Mouse (Mus musculus) layer of hippocampus, postnatal 25 days (tissue): ENCODE results near the gene Snrpg. TPM values are rescaled to one million over a fixed set of nuclear protein-coding genes. Genes with fewer than 3 reads are reported as not detected.
"Not testable (repeated sequence)": the region's sequence is repeated elsewhere in the genome, so short reads cannot be mapped to it uniquely, and the experiment has no call there.

ENCODE experiments used
- DNase-seq, 2 experiments: peaks; one replicate each; pipeline ENCODE4 v3.0.0; 2022; ENCODE audit warnings: mixed read lengths in 2 of 2, low spot score in 1 of 2; ENCODE audit errors: extremely low spot score in 1 of 2
- total RNA-seq, 2 experiments: library from RNA; stranded (reverse); gene quantifications; 2 replicates each; pipeline ENCODE4 v1.2.3; 2021

Snrpg gene
- total RNA-seq, 2 experiments from 2014 or later, result 77.8 to 78.4 TPM

DNA sequence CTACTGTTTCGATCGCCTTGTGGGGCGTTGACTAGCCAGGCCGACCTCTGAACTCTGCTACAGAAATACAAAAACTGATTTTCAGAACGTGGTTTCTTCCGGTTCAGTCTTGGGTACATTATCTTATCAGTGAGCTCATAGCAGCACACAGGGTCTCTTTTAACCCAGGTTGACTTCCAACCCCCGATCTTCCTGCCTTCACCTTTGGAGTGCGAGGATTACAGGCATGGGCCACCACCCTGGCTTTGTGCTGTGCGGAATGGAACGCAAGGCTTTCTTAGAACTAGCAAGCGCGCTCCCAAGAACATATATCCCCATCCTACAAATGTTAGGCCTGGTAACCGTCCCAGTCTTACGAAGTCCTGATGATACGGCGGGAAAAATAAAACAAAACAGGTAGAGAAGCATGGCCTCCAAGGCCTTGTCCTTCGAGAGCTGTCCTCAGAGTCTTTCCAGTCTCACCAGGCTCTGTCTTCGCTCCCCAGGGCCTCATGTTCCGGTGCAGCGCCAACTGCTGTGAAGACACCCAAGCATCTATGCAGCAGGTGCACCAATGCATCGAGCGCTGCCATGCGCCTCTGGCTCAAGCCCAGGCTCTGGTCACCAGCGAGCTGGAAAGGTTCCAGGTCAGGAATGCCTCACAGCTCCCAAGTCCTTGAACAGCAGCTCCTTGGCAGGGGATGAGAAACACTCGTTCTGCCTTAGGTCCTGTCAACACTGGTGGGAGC is 4.8 kb upstream of the Snrpg start:
- peak in 1 of 2 experiments; percentile 30 for DNase-seq

DNA sequence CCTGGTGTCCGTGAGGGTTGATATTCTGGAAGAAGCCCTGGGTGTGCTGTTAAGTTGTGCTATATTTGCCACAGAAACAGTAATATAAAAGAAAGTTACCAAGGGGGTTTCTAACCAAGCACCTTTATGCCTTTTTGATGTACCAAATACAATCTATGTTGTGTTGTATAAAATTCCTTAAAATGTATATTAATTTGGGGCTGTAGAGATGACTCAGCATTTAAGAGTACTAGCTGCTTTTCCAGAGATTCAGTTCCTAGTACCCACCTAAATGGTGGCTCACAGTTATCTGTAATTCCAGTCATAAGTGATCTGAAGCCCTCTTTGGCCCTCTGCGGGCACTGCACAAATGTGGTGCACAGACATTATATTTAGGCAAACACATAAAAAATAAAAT is 4.3 kb upstream of the Snrpg start:
- DNase-seq, result no peak

DNA sequence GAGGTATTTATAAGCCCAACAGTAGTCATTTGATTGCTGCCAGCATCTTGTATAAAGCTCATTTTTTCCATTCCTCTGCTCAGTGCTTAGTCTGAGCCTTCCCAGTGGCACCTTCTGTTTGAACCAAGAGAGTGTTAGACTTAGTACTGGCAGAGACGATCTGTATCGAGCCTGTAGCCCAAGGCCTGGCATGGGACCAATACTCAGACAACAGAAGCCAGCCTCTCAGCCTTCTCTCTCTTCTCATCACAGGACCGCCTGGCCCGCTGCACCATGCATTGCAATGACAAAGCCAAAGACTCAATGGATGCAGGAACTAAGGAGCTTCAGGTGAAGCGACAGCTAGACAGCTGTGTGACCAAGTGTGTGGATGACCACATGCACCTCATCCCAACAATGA is 2.6 kb upstream of the Snrpg start:
- DNase-seq, result no peak

DNA sequence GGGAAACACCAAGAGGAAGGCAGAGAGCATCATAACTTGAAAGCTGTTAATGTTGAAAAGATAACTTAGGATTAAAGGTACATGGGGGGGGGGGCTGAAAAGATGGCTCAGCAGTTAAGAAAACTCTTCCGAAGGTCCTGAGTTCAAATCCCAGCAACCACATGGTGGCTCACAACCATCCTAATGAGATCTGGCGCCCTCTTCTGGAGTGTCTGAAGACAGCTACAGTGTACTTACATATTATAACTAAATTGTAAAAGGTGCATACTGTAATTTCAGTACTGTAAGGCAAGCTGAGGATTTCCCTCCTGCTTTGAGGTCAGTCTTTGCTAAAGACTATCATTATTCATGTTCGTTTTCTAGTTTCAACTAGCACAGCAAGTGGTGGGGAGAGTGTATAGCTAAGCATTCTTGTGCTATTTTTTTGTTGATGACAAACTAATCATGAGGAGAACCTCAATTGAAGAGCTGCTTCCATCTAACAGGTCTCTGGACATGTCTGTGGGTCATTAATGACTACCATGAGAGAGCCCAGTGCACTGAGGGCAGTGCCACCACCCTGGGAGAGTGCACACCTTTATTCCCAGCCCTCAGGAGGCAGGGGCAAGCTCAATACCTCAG is 901 bp upstream of the Snrpg start:
- DNase-seq, result no peak

DNA sequence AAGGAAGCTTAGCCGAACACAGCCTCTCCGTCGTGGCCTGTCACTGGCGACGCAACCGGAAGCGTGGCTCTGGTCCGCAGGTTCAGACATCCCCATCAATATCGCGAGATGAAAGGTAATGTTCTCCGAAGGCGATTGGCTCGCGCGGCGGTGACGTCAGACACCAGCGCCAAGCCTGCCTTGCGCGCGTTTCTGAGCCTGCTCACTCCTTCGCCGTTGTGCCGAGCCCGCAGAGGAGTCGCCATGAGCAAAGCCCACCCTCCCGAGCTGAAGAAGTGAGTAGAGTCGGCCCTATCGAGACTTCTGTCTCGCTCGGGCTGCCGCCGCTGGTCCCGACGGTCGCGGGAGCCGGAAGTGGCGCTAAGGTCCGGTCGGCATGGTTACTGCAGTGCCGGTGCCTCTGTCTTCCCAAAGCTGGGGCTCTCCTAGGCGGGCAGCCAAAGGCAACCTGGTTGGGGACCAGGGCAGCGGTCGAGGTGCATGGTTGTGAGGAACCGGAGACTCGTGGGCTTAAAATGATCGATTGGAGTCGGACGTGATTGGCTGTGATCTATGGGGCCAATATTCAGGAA is 322 bp downstream of the Snrpg start:
- peak; percentile 90 for DNase-seq

DNA sequence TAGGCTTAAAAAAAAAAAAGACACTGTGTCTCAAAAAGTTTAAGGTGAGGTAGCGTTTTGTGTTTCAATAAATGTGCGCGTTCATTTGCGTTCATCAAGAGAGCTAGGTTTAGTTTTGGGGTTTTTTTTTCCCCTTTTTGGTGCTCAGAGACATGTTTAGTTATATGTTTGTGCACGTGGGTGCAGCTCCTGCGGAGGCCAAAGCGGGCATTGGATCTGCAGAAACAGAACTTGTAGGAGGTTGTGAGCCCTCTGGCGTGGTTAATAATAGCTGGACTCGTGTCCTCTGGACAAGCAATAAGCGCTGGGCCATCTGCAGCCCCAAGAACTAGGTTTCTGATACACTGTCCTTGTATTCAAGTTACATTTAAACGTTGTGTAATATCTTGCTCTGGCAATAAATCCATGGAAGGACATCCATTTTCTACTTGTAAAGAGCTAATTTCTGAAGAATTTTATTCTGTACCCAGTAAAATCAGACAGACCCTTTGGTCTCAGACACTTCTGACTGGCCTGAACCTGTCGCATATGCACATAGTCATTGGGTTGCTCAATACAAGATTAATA is 929 bp downstream of the Snrpg start:
- DNase-seq, result no peak

DNA sequence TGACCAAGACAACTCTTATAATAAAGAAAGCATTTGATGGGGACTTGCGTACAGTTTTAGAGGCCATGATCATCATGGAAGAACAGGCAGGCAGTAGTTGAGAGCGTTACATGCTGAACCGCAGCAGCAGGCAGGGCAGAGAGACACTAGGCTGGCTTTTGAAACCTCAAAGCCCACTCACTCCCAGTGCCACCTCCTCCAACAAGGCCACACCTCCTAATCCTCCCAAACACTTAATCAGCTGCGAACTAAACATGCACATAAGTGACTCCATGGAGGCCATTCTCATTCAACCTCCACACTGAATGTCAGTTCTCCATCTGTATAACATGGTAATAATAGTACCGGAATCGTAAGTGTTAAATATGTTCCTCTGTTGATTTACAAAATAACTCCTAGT is 2.5 kb downstream of the Snrpg start:
- no peak for DNase-seq

DNA sequence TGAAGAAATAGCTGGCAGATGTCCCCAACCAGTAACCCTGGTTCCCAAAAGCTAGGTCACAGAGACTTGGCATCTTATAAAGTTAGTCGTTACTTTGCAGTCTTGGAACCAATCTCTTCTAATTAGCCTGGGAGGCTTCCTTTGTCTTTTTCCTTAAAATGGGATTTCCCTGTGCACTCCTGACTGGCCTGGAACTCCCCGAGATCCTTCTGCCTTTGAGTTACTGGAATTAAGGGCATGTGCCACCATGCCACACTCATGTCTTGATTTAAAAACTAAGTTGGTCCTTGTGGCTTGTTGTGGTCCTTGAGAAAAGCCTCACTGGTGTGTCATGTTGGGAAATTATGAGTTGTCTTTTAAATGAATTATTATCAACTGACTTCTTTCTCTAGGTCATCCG is 7.2 kb downstream of the Snrpg start:
- no peak for DNase-seq

DNA sequence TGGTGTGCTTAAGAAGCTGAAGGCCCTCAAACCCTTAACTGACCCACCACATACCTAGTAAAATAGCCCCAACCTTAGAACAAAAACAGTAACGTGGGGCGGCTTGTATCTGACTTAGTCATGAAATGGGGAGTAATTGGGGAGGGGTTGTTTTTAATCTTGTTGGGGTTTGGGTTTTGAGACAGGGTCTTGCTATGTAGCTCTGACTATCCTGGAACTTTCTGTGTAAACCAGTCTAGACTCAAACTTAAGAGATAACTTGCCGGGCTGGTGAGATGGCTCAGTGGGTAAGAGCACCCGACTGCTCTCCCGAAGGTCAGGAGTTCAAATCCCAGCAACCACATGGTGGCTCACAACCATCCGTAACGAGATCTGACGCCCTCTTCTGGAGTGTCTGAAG is 9.0 kb downstream of the Snrpg start:
- not testable (repeated sequence) for DNase-seq

DNA sequence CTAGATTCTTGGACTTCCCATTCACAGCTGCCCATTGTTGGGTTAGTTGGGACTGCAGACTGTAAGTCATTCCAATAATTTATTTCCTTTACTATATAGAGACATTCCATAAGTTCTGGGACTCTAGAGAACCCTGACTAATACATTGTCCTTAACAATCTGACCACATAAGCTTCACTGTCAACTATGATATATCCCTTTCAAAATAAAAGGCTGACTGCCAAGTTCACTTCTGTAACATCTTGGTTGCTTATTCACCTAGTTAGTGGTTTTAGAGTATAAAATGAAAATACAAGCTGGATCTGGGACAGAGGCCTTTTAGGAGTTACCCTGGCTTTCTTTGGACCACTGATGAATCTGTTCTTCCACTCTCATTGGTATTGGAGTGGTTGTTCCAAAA is 11.4 kb downstream of the Snrpg start:
- no peak for DNase-seq

DNA sequence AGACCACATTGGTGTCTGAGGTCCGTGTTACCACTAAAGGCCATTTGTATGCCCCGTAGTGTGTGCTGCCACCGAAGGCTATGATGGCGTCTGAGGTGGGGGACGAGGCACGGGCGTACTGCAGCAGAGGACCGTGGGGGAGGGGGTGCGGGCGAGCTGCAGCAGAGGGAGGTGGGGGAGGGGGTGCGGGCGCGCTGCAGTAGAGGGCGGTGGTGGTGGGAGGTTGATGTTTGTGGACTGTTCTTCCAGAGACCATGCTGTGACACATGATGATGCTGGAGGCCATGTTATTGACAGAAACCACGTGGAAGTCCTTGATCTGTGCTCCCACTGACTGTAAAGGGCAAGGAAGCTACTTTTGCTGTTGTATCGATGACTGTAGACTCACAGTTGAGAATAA is 12.3 kb downstream of the Snrpg start:
- no peak for DNase-seq

DNA sequence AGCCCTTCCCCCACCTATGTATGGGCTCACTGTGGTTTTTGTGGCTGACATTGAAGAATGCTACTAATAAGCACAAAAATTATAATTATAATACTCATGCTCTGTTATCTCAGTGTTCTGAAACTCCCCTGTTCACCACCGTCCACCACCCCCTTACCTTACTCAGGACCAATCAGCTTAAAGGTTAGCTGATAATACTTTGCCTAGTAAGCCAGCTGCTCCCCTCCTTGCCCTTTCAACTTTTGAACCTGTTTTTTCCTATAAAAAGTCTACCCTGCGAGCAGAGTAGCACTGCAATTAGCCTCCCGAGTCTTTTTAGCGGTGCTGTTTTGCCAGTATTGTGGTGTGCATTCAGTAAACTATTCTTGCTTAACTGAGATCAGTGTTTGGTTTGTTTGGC is 13.6 kb downstream of the Snrpg start:
- DNase-seq, result no peak

DNA sequence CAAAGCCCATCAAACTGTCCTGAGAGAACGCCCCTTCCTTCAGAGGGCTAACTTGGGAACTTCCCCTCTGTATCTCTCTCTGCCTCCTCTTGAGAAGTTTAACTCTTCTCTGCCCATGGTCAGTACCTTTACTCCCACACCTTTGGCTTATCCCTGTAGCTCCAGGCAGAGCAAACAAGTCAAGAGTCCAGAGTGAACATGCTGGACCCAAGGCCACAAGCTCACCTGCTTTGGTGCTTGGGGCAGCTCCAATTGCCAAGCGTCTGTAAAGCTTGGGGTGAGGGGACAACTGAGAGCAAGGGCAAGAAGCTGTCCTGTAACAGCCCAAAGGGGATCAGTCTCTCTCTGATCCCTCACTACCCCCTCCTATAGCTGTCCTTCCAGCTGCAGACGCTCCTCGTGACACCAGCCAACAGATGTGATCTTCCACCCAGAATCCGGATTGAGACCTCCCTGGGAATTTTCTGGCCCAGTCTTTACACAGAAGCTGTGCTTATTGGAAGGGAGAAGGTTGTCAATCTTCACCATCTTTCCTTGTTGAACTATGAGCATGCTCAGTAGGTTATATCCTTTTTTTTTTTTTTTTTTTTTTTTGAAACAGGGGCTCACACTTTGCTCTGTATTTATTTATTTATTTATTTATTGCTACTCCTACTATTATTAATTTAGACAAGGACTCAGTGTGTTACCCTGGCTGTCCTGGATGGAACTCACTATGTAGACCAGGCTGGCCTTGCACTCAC is 14.4 kb downstream of the Snrpg start:
- DNase-seq, result no peak

DNA sequence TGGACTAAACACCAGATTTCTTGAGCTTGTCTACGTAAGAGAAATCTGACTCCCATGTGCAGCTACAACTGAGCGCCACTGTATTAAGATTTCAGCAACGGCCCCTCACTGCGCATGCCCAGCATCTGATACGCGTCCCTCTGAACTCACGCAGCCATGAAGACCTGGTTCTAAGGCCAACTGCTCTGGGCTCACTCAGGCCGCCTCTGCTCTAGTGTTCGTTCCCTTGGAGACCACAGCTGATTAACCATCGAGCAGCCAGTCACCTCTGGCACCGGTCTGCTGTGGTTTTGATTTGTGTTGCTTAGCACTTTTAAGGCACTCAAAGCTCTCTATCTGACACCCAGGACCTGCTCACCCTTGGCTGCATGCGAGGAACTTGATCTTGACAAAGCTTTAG is 16.2 kb downstream of the Snrpg start:
- no peak for DNase-seq

DNA sequence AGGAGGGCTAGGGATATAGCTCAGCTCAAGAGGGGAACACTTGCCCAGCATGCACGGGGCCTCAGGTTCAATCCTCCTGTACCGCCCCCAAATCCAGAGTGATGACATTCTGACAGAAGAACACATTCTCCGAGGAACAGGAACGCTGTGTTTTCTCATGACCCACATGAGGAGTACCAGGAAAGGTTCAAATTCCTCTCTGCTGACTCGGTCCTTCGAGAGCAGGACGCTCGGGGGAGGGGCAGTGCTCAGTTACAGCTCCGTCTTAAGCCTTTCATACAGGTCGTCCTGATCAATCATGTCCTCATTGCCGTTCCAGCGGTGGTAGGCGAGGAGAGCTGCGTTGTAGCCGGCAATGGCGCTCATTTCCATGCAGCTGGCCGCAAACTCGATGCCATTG is 17.4 kb downstream of the Snrpg start:
- no peak for DNase-seq

DNA sequence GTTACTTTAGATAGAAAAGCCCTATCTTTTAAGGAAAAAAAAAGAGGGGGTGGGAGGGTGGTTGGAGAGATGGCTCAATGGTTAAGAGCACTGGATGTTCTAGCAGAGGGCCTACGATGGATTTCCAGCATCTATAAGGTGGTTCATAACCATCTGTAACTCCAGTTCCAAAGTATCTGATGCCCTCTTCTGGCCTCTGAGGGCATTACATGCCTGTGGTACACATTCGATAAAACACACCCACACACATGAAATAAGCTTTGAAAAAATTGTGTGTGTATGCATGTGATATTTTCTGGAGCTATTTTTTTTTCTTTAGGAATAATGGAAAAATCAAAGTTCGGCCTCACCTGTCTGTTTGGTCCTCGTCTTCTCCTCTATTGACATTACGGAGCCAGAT is 20.2 kb downstream of the Snrpg start:
- no peak for DNase-seq

DNA sequence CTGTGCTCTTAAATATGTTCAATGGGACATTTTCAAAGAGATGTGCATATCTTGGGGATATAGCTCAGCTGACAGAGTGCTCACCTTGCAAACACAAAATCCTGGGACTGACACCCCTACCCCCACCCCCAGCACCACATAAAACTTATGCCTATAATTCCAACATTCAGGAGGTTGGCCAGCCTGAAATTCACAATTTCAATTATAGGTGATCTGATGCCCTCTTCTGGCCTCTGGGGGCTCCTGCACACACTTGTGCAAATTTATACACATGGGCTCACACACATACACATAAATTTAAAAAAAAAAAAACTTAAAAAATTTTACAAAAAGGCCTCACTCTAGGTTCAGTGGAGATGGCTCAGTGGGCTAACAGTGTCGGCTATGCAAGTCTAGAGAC is 22.1 kb downstream of the Snrpg start:
- no peak for DNase-seq

DNA sequence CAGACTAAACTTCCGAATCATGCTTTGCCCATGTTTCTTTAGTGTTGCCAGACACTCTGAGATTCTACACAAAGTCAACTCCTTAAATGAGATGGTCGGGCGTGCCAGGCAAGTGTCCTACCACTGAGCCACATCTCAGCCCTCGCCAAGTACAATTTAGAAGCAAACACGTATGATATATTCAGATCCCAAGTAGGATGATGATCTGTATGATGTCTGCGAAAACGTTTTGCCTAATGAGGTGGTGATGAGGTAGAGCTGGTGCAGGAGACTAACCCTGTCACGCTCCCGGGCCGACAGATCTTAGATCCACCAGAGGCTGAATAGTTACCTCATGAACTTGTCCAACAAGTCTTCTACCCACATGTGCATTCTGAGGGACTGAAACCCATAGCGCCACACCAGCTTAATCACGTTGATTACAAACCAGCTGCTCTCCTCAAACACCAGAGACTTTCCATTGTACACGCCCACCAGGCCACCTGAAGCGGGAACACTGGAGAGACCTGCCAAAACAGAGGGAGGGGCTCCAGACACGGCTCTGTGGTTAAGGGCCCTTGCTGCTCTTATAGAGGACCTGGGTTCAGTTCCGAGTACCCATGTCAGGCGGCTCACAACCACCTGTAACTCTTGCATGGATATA is 23.1 kb downstream of the Snrpg start:
- DNase-seq, result no peak

DNA sequence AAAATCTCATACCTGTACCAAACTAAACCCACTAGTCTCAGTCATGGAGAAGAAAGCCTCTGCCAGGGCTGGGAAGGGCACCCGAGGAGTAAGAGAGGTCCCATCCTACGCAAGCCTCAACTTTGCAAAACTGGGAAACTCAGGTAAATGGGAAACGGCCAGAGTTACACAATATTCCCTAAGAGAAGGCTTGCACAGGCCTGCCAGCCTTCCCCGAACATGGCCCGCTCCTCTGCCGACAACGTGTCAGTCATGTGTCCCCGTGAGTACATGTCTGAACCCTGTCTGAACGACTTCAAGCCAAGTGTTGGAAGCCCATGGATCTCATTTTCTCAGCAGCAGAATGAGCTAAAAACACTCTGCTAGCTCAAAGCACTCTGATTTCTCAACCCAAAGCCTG is 23.9 kb downstream of the Snrpg start:
- DNase-seq, result no peak

DNA sequence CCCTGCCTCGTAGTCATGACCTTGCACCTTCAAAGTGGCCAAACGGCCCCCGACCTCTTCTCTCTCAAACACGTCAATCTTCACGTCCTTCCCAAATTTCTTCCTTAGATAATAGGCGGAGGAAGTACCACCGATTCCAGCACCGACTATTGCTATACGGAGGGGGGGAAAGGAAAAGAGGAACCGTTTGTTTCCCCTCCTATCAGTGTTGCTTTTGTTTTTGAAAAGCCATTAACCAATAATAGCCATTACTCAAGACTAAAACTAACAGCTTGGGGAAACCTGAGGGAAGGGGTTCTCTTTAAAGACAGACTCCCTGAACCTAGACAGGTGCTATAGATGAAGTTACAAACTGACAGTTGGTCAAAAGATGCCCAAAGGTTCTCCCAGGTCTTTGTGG is 24.9 kb downstream of the Snrpg start:
- DNase-seq, result no peak
